Mouse (Mus musculus): Measurements from ENCODE around the gene Zfp963. TPM values are rescaled to one million over a fixed set of nuclear protein-coding genes. Genes with fewer than 3 reads are reported as not detected.

Zfp963 gene
- 13.4 and 16.4 TPM in 2 replicates for total RNA-seq (2014; fragmentation: Nextera tagmentation)
- 6.7 and 7.5 TPM in 2 replicates for total RNA-seq (2017)
- polyA plus RNA-seq (2012) = 0.45 and 0.51 TPM in 2 replicates

DNA sequence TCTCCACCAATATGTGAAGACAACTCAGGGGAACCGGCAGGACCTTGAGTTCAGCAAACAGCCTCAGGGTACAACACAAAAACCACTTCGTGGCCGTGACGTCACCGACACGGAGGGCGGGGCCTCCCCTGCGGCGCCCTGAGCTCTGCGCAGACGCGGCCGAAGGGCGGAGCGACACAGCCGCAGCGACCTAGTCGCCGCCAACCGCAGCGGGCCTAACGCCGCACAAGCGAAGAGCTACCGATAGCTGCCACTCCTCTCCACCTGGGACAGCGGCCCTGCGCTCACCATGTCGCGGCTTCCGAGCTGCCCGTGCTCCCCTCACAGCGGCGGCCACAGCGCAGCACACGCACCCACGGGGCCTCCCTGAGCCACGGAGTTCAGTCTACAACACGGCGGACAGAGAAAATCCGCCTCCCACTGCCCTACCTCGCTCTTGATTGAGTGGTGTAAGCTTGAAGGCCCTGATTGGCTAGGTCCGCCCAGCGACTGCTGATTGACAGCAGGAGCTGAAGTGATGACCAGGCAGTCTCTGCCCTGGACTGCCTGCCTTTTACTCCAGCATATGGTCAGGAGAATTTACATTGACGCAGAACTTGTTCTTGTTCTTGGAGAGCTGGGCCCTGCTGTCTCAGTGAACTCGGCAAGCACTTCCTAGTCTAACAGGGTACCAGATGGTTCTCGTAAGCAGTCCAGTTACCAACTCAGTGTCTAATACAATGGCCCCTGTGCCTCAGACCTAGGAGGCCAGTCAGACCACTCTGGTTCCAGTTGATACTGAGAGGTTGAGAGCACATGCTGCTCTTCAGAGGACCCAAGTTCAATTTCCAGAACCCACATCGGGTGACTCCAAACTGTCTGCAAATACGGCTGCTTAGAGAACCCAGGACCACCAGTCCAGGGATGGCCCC lies at the start of gene Zfp963:
TSS of gene Zfp963 (minus strand) at position 427 of the 911 bp plus-strand sequence.
- Histone ChIP-seq H3K27me3 (ENCODE audit: insufficient read depth, low read length) (no peaks in the 10 kb centered on the region), H3K9me3 (replicated peaks) (no peaks in the 10 kb centered on the region), H3K4me1 (ENCODE audit: insufficient read depth, low read depth, low read length) (peaks cover 16% of the 10 kb centered on the region), H3K36me3 (replicated peaks) (peaks cover 16% of the 10 kb centered on the region), H3K4me3 (ENCODE audit: low read depth, low read length) (peak within 1 kb of the TSS; percentile 94)
- ATAC-seq (ENCODE audit: extremely low read depth, insufficient number of reproducible peaks, low FRiP score, poor library complexity, severe bottlenecking) = peak; percentile 96
- peak; percentile 91 for DNase-seq (ENCODE audit: low spot score)
- TF ChIP-seq CTCF (IDR thresholded peaks at IDR 0.05; ENCODE audit: low read depth, low read length) = no peak

GRCm38 (mm10) chr8:69799261-69799660 lies 49.5 kb upstream of the Zfp963 start:
- Histone ChIP-seq H3K4me3 (ENCODE audit: low read depth, low read length) (no peak overlapping the region), H3K4me1 (ENCODE audit: insufficient read depth, low read depth, low read length) (peaks cover 15% of the 10 kb centered on the region), H3K27me3 (ENCODE audit: insufficient read depth, low read length) (no peaks in the 10 kb centered on the region), H3K9me3 (replicated peaks) (no peaks in the 10 kb centered on the region), H3K36me3 (replicated peaks) (peaks cover 98% of the 10 kb centered on the region)
- DNase-seq (ENCODE audit: low spot score) (no peak), ATAC-seq (ENCODE audit: extremely low read depth, insufficient number of reproducible peaks, low FRiP score, poor library complexity, severe bottlenecking) (no peak)
- no peak for TF ChIP-seq TAL1 (conservative IDR thresholded peaks at IDR 0.05; ENCODE audit: low read depth, low read length)
- TF ChIP-seq GATA2 (IDR thresholded peaks at IDR 0.05; ENCODE audit: borderline replicate concordance, low read depth, low read length) = no peak
- no peak for TF ChIP-seq CTCF (IDR thresholded peaks at IDR 0.05; ENCODE audit: low read depth, low read length)
- TF ChIP-seq POLR2AphosphoS5 (IDR thresholded peaks at IDR 0.05; ENCODE audit: insufficient replicate concordance, low read depth, low read length) = no peak
- TF ChIP-seq GATA1 (IDR thresholded peaks at IDR 0.05; ENCODE audit: borderline replicate concordance, low read length) = no peak

DNA sequence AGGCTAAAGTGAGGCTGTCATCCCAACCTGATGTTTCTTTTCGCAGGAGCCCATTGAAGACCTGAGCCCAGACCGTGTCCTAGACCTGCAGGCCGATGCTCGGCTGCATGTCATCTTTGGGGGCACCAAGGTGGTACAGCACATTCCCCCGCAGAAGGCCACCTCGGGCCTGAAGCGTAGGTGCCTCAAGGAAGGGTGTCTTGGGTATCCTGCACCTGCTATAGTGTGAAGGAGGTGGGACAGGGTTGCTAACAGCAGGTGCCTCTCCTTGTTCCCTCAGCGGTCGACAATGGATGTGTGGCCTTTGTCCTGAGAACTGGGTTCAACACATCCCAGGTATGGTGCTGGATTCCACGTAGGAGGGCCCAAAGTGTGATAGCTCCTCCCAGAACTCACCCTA lies 47.9 kb upstream of the Zfp963 start:
- no peaks in the 10 kb centered on the region for H3K27me3 ChIP-seq (ENCODE audit: insufficient read depth, low read length)
- DNase-seq (ENCODE audit: low spot score) = no peak
- TF ChIP-seq TAL1 (conservative IDR thresholded peaks at IDR 0.05; ENCODE audit: low read depth, low read length) (no peak), GATA1 (IDR thresholded peaks at IDR 0.05; ENCODE audit: borderline replicate concordance, low read length) (no peak), CTCF (IDR thresholded peaks at IDR 0.05; ENCODE audit: low read depth, low read length) (no peak), GATA2 (IDR thresholded peaks at IDR 0.05; ENCODE audit: borderline replicate concordance, low read depth, low read length) (no peak), POLR2AphosphoS5 (IDR thresholded peaks at IDR 0.05; ENCODE audit: insufficient replicate concordance, low read depth, low read length) (no peak)
- ATAC-seq (ENCODE audit: extremely low read depth, insufficient number of reproducible peaks, low FRiP score, poor library complexity, severe bottlenecking) = no peak
- H3K36me3 ChIP-seq (replicated peaks) = peaks cover 98% of the 10 kb centered on the region
- H3K4me1 ChIP-seq (ENCODE audit: insufficient read depth, low read depth, low read length) = peaks cover 26% of the 10 kb centered on the region
- no peak overlapping the region for H3K4me3 ChIP-seq (ENCODE audit: low read depth, low read length)
- no peaks in the 10 kb centered on the region for H3K9me3 ChIP-seq (replicated peaks)

GRCm38 (mm10) chr8:69796721-69797345 lies 47.1 kb upstream of the Zfp963 start:
- Histone ChIP-seq H3K4me3 (ENCODE audit: low read depth, low read length) (no peak overlapping the region), H3K4me1 (ENCODE audit: insufficient read depth, low read depth, low read length) (peaks cover 33% of the 10 kb centered on the region), H3K36me3 (replicated peaks) (peaks cover 96% of the 10 kb centered on the region), H3K27me3 (ENCODE audit: insufficient read depth, low read length) (no peaks in the 10 kb centered on the region), H3K9me3 (replicated peaks) (no peaks in the 10 kb centered on the region)
- ATAC-seq (ENCODE audit: extremely low read depth, insufficient number of reproducible peaks, low FRiP score, poor library complexity, severe bottlenecking) (no peak), DNase-seq (ENCODE audit: low spot score) (no peak)
- TF ChIP-seq CTCF (IDR thresholded peaks at IDR 0.05; ENCODE audit: low read depth, low read length) = no peak
- TF ChIP-seq GATA2 (IDR thresholded peaks at IDR 0.05; ENCODE audit: borderline replicate concordance, low read depth, low read length) = no peak
- TF ChIP-seq GATA1 (IDR thresholded peaks at IDR 0.05; ENCODE audit: borderline replicate concordance, low read length) = no peak
- TF ChIP-seq POLR2AphosphoS5 (IDR thresholded peaks at IDR 0.05; ENCODE audit: insufficient replicate concordance, low read depth, low read length) = no peak

GRCm38 (mm10) chr8:69794901-69795300 lies 45.1 kb upstream of the Zfp963 start:
- no peak overlapping the region for H3K4me3 ChIP-seq (ENCODE audit: low read depth, low read length)
- no peaks in the 10 kb centered on the region for H3K9me3 ChIP-seq (replicated peaks)
- TF ChIP-seq TAL1 (conservative IDR thresholded peaks at IDR 0.05; ENCODE audit: low read depth, low read length) (no peak), CTCF (IDR thresholded peaks at IDR 0.05; ENCODE audit: low read depth, low read length) (no peak), POLR2AphosphoS5 (IDR thresholded peaks at IDR 0.05; ENCODE audit: insufficient replicate concordance, low read depth, low read length) (no peak), GATA2 (IDR thresholded peaks at IDR 0.05; ENCODE audit: borderline replicate concordance, low read depth, low read length) (no peak), GATA1 (IDR thresholded peaks at IDR 0.05; ENCODE audit: borderline replicate concordance, low read length) (no peak)
- H3K36me3 ChIP-seq (replicated peaks) = peaks cover 79% of the 10 kb centered on the region
- DNase-seq (ENCODE audit: low spot score) (no peak), ATAC-seq (ENCODE audit: extremely low read depth, insufficient number of reproducible peaks, low FRiP score, poor library complexity, severe bottlenecking) (no peak)
- peaks cover 30% of the 10 kb centered on the region for H3K4me1 ChIP-seq (ENCODE audit: insufficient read depth, low read depth, low read length)
- no peaks in the 10 kb centered on the region for H3K27me3 ChIP-seq (ENCODE audit: insufficient read depth, low read length)

DNA sequence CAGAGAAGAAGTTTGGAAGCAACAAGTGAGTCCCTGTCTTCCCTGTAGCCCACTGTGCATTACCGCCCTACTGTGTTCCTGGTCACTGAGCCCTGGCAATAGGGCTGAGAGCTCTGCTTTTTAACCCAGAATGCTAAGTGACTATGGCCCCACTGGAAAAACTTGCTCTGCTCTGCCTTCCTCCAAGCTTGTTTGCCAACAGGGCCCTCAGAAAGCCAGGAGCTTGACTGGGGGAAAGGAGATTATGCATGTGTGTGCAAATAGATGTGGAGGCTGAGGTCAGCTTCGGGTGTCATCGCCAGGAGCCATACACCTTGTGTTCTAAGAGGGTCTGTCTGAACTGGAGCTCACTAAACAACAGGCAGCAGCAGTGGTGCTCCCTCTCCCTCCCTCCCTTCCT lies 44.3 kb upstream of the Zfp963 start:
- no peaks in the 10 kb centered on the region for H3K27me3 ChIP-seq (ENCODE audit: insufficient read depth, low read length)
- H3K36me3 ChIP-seq (replicated peaks) = peaks cover 73% of the 10 kb centered on the region
- no peak for ATAC-seq (ENCODE audit: extremely low read depth, insufficient number of reproducible peaks, low FRiP score, poor library complexity, severe bottlenecking)
- H3K4me1 ChIP-seq (ENCODE audit: insufficient read depth, low read depth, low read length) = peaks cover 38% of the 10 kb centered on the region
- no peak overlapping the region for H3K4me3 ChIP-seq (ENCODE audit: low read depth, low read length)
- DNase-seq (ENCODE audit: low spot score) = no peak
- TF ChIP-seq POLR2AphosphoS5 (IDR thresholded peaks at IDR 0.05; ENCODE audit: insufficient replicate concordance, low read depth, low read length) (no peak), CTCF (IDR thresholded peaks at IDR 0.05; ENCODE audit: low read depth, low read length) (no peak), GATA2 (IDR thresholded peaks at IDR 0.05; ENCODE audit: borderline replicate concordance, low read depth, low read length) (no peak), TAL1 (conservative IDR thresholded peaks at IDR 0.05; ENCODE audit: low read depth, low read length) (no peak), GATA1 (IDR thresholded peaks at IDR 0.05; ENCODE audit: borderline replicate concordance, low read length) (no peak)
- no peaks in the 10 kb centered on the region for H3K9me3 ChIP-seq (replicated peaks)

All from G1E (cell line).